Mouse (Mus musculus) bone marrow macrophage, adult 2 months (primary cell): ENCODE results near the gene Hormad2.

Experiments
- CTCF ChIP-seq: IDR thresholded peaks from 2 replicates; pipeline ENCODE4 v1.5.1; 2012; ENCODE audit warnings: low read depth, mild to moderate bottlenecking, low read length, moderate library complexity
- POLR2A ChIP-seq: IDR thresholded peaks from 2 replicates; pipeline ENCODE4 v1.6.1; 2012; ENCODE audit warnings: mild to moderate bottlenecking, low read depth, low read length, borderline replicate concordance

DNA sequence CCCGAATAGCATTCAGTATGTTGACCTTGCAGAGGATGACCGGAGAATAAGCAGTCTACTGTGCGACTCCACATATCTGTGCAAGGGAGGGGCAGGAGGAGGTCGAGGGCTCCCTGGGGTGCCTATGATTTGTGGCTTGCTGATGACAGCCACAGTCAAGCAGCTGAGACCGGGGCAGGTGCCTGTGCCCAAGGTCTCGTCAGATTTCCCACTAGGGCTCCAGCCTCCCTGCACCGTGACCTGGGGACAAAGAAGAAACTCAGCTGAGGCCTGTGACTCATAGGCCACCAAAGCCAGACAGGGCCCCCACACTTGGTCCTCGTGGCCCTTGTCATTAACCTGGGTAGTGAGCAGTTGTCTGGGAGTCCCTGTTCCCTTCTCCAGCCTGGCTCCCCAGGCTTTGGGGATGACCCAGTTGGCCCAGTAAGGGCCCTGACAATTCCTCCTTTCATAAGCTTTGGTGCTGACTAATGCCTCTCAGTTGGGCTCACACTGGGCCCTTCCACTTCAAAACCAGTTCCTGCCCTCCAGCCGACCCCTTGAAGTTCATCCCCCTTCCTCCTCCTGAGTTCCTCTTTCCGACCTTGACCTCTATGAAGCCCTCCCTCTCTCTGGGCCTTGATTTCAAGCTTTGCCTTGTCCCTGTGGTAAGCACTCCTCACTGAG, 144.2 kb downstream of the Hormad2 start:
- TF ChIP-seq CTCF (no peak), POLR2A (no peak)
